Mouse (Mus musculus): ENCODE results near the gene Avpi1.

DNA sequence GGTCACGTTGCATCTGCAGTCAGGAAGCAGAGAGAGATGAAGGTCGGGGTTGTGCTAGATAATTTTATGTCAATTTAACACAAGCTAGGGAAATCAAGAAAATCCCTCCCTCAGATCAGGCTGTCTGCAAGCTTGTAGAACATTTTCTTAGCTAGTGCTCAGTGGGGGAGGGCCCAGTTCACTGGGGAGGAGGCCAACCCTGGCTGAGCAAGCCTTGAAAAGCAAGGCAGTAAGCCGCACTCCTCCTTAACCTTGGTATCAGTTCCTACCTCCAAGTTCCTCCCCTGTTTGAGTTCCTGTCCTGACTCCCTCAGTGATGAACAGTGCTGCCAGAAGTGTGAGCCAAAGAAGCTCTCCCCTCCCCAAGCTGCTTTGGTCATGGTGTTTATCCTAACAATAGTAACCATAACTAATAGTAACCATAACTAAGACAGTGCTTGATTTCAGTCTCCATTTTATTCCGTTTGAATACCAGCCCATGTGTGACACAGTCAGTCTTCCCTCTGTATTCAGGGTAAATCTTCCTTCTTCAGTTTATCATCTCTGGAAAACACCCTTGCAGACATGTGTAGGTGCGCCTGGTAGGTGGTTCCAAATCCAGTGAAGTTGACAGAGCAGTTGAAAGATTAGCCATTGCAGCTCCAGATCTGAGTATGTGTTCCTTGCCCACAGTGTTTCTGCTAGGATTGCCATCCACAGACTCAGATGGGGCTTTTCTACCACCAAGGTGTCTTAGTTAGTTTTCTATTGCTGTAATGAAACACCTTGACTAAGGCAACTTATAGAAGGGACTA is 11.1 kb upstream of the Avpi1 start:
- no peak for TF ChIP-seq CTCF (IDR thresholded peaks at IDR 0.05; ENCODE audit: low read depth, low read length)
- no peak for TF ChIP-seq POLR2A (IDR thresholded peaks at IDR 0.05; ENCODE audit: insufficient read depth, low read length)
- TF ChIP-seq EP300 (IDR thresholded peaks at IDR 0.05; ENCODE audit: insufficient read depth, low read depth, low read length), result no peak

Measured in ES-Bruce4 (cell line).